Mouse (Mus musculus) intestine, embryonic 15.5 days (tissue): ENCODE measurements around the gene Crim1. TPM values are rescaled to one million over a fixed set of nuclear protein-coding genes. Genes with fewer than 3 reads are reported as not detected.

ENCODE experiments used
- ATAC-seq: fragments of 200-750 bp; cut with Nextera tagmentation; 2 replicates; pipeline ENCODE4 v1.8.0; 2017; ENCODE audit warnings: moderate TSS enrichment, moderate library complexity
- H3K27ac ChIP-seq: fragments of 300-500 bp; sonication (generic); 2 replicates; pipeline ENCODE4 v1.5.1; 2015; ENCODE audit warnings: mild to moderate bottlenecking, inconsistent platforms
- H3K27me3 ChIP-seq: fragments of 300-500 bp; sonication (generic); replicated peaks from 2 replicates; pipeline ENCODE4 v1.6.1; 2015; ENCODE audit warnings: inconsistent platforms
- H3K36me3 ChIP-seq: fragments of 300-500 bp; sonication (generic); 2 replicates; pipeline ENCODE4 v1.6.1; 2015; ENCODE audit warnings: inconsistent platforms
- H3K4me1 ChIP-seq: fragments of 300-500 bp; sonication (generic); replicated peaks from 2 replicates; pipeline ENCODE4 v1.6.1; 2015; ENCODE audit warnings: inconsistent platforms
- H3K4me2 ChIP-seq: fragments of 300-500 bp; sonication (generic); replicated peaks from 2 replicates; pipeline ENCODE4 v1.6.1; 2015; ENCODE audit warnings: mild to moderate bottlenecking, inconsistent platforms
- H3K4me3 ChIP-seq: fragments of 300-500 bp; sonication (generic); replicated peaks from 2 replicates; pipeline ENCODE4 v1.5.1; 2015; ENCODE audit warnings: inconsistent platforms
- H3K9ac ChIP-seq: fragments of 300-500 bp; sonication (generic); 2 replicates; pipeline ENCODE4 v1.6.1; 2015; ENCODE audit warnings: inconsistent platforms
- H3K9me3 ChIP-seq: fragments of 300-500 bp; sonication (generic); 2 replicates; pipeline ENCODE4 v1.6.1; 2016; ENCODE audit warnings: inconsistent platforms
- WGBS: fragments of 180-500 bp; shearing (Covaris S2); methylation state at CpG from one replicate; pipeline ENCODE4 v1.1.7; 2015; 5-methylcytosine and 5-hydroxymethylcytosine counted together
- polyA plus RNA-seq: library from polyadenylated mRNA; unstranded; fragments of >200 nt; fragmentation: Nextera tagmentation; extraction: Ambion mirVana; gene quantifications from 2 replicates; pipeline ENCODE4 v1.2.1, GENCODE M21; 2015

Gene Crim1
- polyA plus RNA-seq, 1 experiment from 2014 or later = 5.9 TPM

DNA sequence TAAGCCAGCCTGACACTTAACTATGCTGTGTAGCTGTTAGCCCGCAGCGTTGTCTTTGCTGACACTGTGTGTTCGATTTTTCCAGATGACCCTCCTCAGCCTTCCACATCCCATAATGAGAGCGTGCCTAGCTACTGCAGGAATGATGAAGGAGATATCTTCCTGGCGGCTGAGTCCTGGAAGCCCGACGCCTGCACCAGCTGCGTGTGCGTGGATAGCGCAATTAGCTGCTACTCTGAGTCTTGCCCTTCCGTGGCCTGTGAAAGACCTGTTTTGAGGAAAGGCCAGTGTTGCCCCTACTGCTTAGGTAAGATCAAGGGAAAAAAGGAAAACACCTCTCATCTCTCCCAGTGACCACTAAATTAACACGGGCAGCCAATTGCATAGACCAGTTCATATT lies 154.8 kb downstream of the Crim1 start:
- no peaks in the 10 kb centered on the region for H3K4me1 ChIP-seq
- no peak overlapping the region for H3K4me2 ChIP-seq
- 0 out of 2 replicates have a peak, but pooled peaks cover 2% of the 10 kb centered on the region for H3K36me3 ChIP-seq
- H3K9me3 ChIP-seq = no peaks in the 10 kb centered on the region
- WGBS = 79% methylated on average over 12 of the region's 12 CpGs
- no peak overlapping the region for H3K27ac ChIP-seq
- H3K9ac ChIP-seq = no peak overlapping the region
- no peaks in the 10 kb centered on the region for H3K27me3 ChIP-seq
- no peak overlapping the region for H3K4me3 ChIP-seq
- no peak for ATAC-seq

DNA sequence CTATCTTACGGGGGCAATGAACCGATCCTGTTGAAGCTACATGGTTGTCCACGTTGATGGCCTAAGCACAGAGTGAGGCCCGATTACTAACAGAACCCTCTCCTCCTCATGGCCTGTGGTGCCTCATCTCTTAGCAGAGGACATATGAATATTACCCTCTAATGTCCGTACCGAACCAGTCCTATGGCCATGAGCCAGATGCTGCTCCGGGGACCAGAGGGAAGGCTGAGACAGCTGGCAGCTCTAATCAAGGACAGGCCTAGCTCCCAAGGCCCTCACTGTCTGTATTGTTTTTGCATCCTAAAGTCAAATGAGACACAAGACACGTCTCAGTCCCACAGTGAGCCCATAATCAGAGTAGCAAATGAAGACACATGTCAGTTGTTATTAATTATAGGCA lies 155.6 kb downstream of the Crim1 start:
- WGBS = 83% methylated on average over 8 of the region's 8 CpGs
- no peaks in the 10 kb centered on the region for H3K4me1 ChIP-seq
- H3K27ac ChIP-seq = no peak overlapping the region
- no peak overlapping the region for H3K4me3 ChIP-seq
- ATAC-seq = no peak
- no peaks in the 10 kb centered on the region for H3K27me3 ChIP-seq
- no peaks in the 10 kb centered on the region for H3K9me3 ChIP-seq
- 0 out of 2 replicates have a peak, but pooled peaks cover 2% of the 10 kb centered on the region for H3K36me3 ChIP-seq
- H3K9ac ChIP-seq = no peak overlapping the region
- H3K4me2 ChIP-seq = no peak overlapping the region

GRCm38 (mm10) chr17:78357753-78358152 lies 157.7 kb downstream of the Crim1 start:
- Histone ChIP-seq H3K9ac (no peak overlapping the region), H3K9me3 (no peaks in the 10 kb centered on the region)

GRCm38 (mm10) chr17:78358251-78358726 lies 158.2 kb downstream of the Crim1 start:
- no peak overlapping the region for H3K27ac ChIP-seq
- no peaks in the 10 kb centered on the region for H3K9me3 ChIP-seq
- no peak overlapping the region for H3K9ac ChIP-seq
- no peak overlapping the region for H3K4me3 ChIP-seq
- 81% methylated on average over 7 of the region's 7 CpGs for WGBS
- 0 out of 2 replicates have a peak, but pooled peaks cover 2% of the 10 kb centered on the region for H3K36me3 ChIP-seq
- H3K27me3 ChIP-seq = no peaks in the 10 kb centered on the region
- no peaks in the 10 kb centered on the region for H3K4me1 ChIP-seq
- ATAC-seq = no peak
- H3K4me2 ChIP-seq = no peak overlapping the region

More at GRCm38 (mm10) chr17:78357753-78358152, 157.7 kb downstream of the Crim1 start:
- no peak overlapping the region for H3K27ac ChIP-seq
- H3K4me1 ChIP-seq = no peaks in the 10 kb centered on the region
- 83% methylated on average over 4 of the region's 4 CpGs for WGBS
- no peak overlapping the region for H3K4me3 ChIP-seq
- 0 out of 2 replicates have a peak, but pooled peaks cover 2% of the 10 kb centered on the region for H3K36me3 ChIP-seq
- ATAC-seq = no peak
- H3K4me2 ChIP-seq = no peak overlapping the region
- no peaks in the 10 kb centered on the region for H3K27me3 ChIP-seq

GRCm38 (mm10) chr17:78361939-78362728 lies 162.1 kb downstream of the Crim1 start:
- Histone ChIP-seq H3K27ac (no peak overlapping the region), H3K4me2 (no peak overlapping the region), H3K36me3 (no peaks in the 10 kb centered on the region), H3K27me3 (no peaks in the 10 kb centered on the region), H3K9ac (no peak overlapping the region), H3K9me3 (no peaks in the 10 kb centered on the region), H3K4me3 (no peak overlapping the region), H3K4me1 (no peaks in the 10 kb centered on the region)
- WGBS = 79% methylated on average over 13 of the region's 13 CpGs
- ATAC-seq = no peak

DNA sequence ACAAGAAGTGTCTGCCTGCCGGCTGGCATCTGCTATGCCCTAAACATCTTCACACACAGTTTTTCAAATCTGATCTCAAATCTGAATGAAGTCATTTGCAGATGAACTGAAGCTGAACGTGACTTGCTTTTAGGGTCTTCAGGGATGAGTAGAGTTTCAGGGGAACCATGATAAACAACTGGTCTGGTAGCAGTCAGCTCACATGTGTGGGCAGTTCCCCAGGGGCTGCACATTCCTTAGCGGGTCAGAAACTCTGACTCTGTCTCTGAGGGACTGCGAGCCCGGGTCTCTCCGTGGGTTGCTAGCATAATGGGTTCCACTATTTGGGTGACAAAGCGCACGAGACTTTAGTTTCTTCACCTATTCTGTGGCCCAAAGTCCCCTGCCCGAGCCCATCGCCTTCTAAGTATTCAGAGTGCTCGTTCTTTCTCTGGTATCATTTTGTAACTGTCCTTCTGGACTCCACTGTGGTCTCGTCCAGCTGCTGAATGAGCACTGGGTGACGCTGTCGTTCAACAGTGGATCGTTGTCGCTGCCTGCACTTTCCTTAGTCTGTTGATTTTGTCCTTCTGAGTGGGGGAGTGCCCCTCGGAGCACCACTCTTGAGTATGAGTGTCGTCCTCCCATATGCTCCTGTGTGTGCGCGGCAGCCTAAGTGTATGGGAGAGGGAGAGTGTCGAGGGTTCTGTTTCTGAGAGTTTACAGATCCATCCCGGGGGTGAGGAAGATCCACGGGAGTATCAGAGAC lies 164.7 kb downstream of the Crim1 start:
- H3K27ac ChIP-seq = no peak overlapping the region
- WGBS = 84% methylated on average over 23 of the region's 23 CpGs
- no peak overlapping the region for H3K4me2 ChIP-seq
- H3K36me3 ChIP-seq = no peaks in the 10 kb centered on the region
- no peaks in the 10 kb centered on the region for H3K27me3 ChIP-seq
- no peaks in the 10 kb centered on the region for H3K4me1 ChIP-seq
- H3K9ac ChIP-seq = no peak overlapping the region
- no peak for ATAC-seq
- no peaks in the 10 kb centered on the region for H3K9me3 ChIP-seq
- no peak overlapping the region for H3K4me3 ChIP-seq

DNA sequence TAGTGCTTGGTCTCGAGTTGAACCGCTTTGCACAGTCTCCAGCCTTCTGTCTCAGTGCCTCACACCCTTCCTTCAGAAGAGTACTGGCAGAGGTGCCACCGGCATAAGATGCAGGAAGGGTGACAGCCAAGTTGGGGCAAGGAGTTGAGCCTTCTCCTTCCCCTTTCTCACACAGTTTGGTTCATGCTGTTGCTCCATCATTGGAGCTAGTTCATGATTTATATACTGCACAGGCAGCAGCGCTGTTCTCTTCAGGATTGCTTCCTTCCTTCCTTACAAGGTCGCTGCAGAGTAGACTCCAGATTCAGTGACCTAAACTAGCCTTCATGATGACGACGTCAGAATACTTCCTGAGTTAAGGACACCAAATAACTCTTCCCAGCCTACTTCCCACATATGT lies 166.0 kb downstream of the Crim1 start:
- Histone ChIP-seq H3K36me3 (no peaks in the 10 kb centered on the region), H3K9ac (no peak overlapping the region), H3K27me3 (no peaks in the 10 kb centered on the region), H3K4me2 (no peak overlapping the region), H3K27ac (no peak overlapping the region), H3K4me1 (no peaks in the 10 kb centered on the region), H3K9me3 (no peaks in the 10 kb centered on the region), H3K4me3 (no peak overlapping the region)
- WGBS = 82% methylated on average over 7 of the region's 7 CpGs
- ATAC-seq = no peak

- 85% methylated on average over 8 of the region's 8 CpGs for WGBS
- H3K36me3 ChIP-seq = no peaks in the 10 kb centered on the region
- no peak overlapping the region for H3K9ac ChIP-seq
- no peaks in the 10 kb centered on the region for H3K4me1 ChIP-seq
- no peak overlapping the region for H3K4me2 ChIP-seq
- H3K27me3 ChIP-seq = no peaks in the 10 kb centered on the region
- H3K4me3 ChIP-seq = no peak overlapping the region
- no peaks in the 10 kb centered on the region for H3K9me3 ChIP-seq
- H3K27ac ChIP-seq = no peak overlapping the region
- ATAC-seq = no peak
These were observed 168.4 kb downstream of the Crim1 start for GRCm38 (mm10) chr17:78368481-78368880.

- Histone ChIP-seq H3K9me3 (no peaks in the 10 kb centered on the region), H3K27ac (no peak overlapping the region), H3K4me2 (no peak overlapping the region), H3K4me1 (no peaks in the 10 kb centered on the region), H3K4me3 (no peak overlapping the region), H3K27me3 (no peaks in the 10 kb centered on the region), H3K9ac (no peak overlapping the region), H3K36me3 (no peaks in the 10 kb centered on the region)
- WGBS = 85% methylated on average over 1 of the region's 1 CpGs
- no peak for ATAC-seq
These were observed 170.4 kb downstream of the Crim1 start for GRCm38 (mm10) chr17:78370445-78370844.

- 80% methylated on average over 6 of the region's 6 CpGs for WGBS
- Histone ChIP-seq H3K9ac (no peak overlapping the region), H3K9me3 (no peaks in the 10 kb centered on the region), H3K27ac (no peak overlapping the region), H3K27me3 (no peaks in the 10 kb centered on the region), H3K4me1 (no peaks in the 10 kb centered on the region), H3K4me3 (no peak overlapping the region), H3K36me3 (no peaks in the 10 kb centered on the region), H3K4me2 (no peak overlapping the region)
- no peak for ATAC-seq
These were observed 173.1 kb downstream of the Crim1 start for GRCm38 (mm10) chr17:78373174-78373573.

- H3K9me3 ChIP-seq = no peaks in the 10 kb centered on the region
- no peak overlapping the region for H3K9ac ChIP-seq
- H3K27me3 ChIP-seq = no peaks in the 10 kb centered on the region
- no peak for ATAC-seq
- no peaks in the 10 kb centered on the region for H3K4me1 ChIP-seq
- no peak overlapping the region for H3K4me3 ChIP-seq
- 90% methylated on average over 8 of the region's 8 CpGs for WGBS
- H3K27ac ChIP-seq = no peak overlapping the region
- H3K4me2 ChIP-seq = no peak overlapping the region
- H3K36me3 ChIP-seq = no peaks in the 10 kb centered on the region
These were observed 173.8 kb downstream of the Crim1 start for GRCm38 (mm10) chr17:78373849-78374248.

GRCm38 (mm10) chr17:78374756-78375155 lies 174.7 kb downstream of the Crim1 start:
- 74% methylated on average over 10 of the region's 10 CpGs for WGBS

More at GRCm38 (mm10) chr17:78374756-78375155, 174.7 kb downstream of the Crim1 start:
- no peaks in the 10 kb centered on the region for H3K27me3 ChIP-seq
- no peaks in the 10 kb centered on the region for H3K9me3 ChIP-seq
- no peaks in the 10 kb centered on the region for H3K36me3 ChIP-seq
- H3K4me3 ChIP-seq = no peak overlapping the region
- ATAC-seq = no peak
- H3K27ac ChIP-seq = no peak overlapping the region
- H3K9ac ChIP-seq = no peak overlapping the region
- H3K4me1 ChIP-seq = no peaks in the 10 kb centered on the region
- H3K4me2 ChIP-seq = no peak overlapping the region
